Mouse (Mus musculus) kidney, embryonic 14.5 days (tissue): Measurements from ENCODE around the gene Gm21887. TPM values are rescaled to one million over a fixed set of nuclear protein-coding genes. Genes with fewer than 3 reads are reported as not detected.
A peak's percentile ranks its signal among the peaks of the same experiment; 100 is the strongest.
"Not testable (repeated sequence)": the region's sequence is repeated elsewhere in the genome, so short reads cannot be mapped to it uniquely, and the experiment has no call there.

Experiments used
- ATAC-seq: fragments of 200-750 bp; cut with Nextera tagmentation; 2 replicates; pipeline ENCODE4 v1.8.0; 2017; ENCODE audit warnings: moderate number of reproducible peaks, mild to moderate bottlenecking, moderate TSS enrichment, moderate library complexity; ENCODE audit not compliant: low FRiP score, low TSS enrichment
- H3K27ac ChIP-seq: fragments of 300-500 bp; sonication (generic); 2 replicates; pipeline ENCODE4 v1.5.1; 2014; ENCODE audit warnings: low read depth, mild to moderate bottlenecking, low read length, moderate library complexity, mixed read lengths
- H3K27me3 ChIP-seq: fragments of 300-500 bp; sonication (generic); 2 replicates; pipeline ENCODE4 v1.6.1; 2014; ENCODE audit warnings: mild to moderate bottlenecking, low read length; ENCODE audit not compliant: control insufficient read depth, insufficient read depth
- H3K36me3 ChIP-seq: fragments of 300-500 bp; sonication (generic); 2 replicates; pipeline ENCODE4 v1.6.1; 2014; ENCODE audit warnings: low read length, mixed read lengths; ENCODE audit not compliant: control insufficient read depth, insufficient read depth
- H3K4me1 ChIP-seq: fragments of 300-500 bp; sonication (generic); 2 replicates; pipeline ENCODE4 v1.6.1; 2014; ENCODE audit warnings: low read length, mixed read lengths; ENCODE audit not compliant: control insufficient read depth, insufficient read depth
- H3K4me2 ChIP-seq: fragments of 300-500 bp; sonication (generic); replicated peaks from 2 replicates; pipeline ENCODE4 v1.6.1; 2014; ENCODE audit warnings: low read depth, mild to moderate bottlenecking, low read length
- H3K4me3 ChIP-seq: fragments of 300-500 bp; sonication (generic); 2 replicates; pipeline ENCODE4 v1.5.1; 2014; ENCODE audit warnings: mild to moderate bottlenecking, low read length
- H3K9ac ChIP-seq: fragments of 300-500 bp; sonication (generic); 2 replicates; pipeline ENCODE4 v1.6.1; 2014; ENCODE audit warnings: low read depth, mild to moderate bottlenecking, low read length, moderate library complexity
- H3K9me3 ChIP-seq: fragments of 300-500 bp; sonication (generic); 2 replicates; pipeline ENCODE4 v1.6.1; 2016; ENCODE audit warnings: low read length; ENCODE audit not compliant: control insufficient read depth
- WGBS: fragments of 180-500 bp; shearing (Covaris S2); extraction: QIAGEN DNeasy Blood & Tissue Kit; methylation state at CpG from one replicate; pipeline ENCODE4 v1.1.7; 2014; 5-methylcytosine and 5-hydroxymethylcytosine counted together
- polyA plus RNA-seq: library from polyadenylated mRNA; unstranded; fragments of >200 nt; fragmentation: Nextera tagmentation; extraction: Ambion mirVana; gene quantifications from 2 replicates; pipeline ENCODE4 v1.2.1, GENCODE M21; 2014

Gene Gm21887
- polyA plus RNA-seq, 1 experiment from 2014 or later: 279 TPM

GRCm38 (mm10) chrX:169981761-169982181 is 27.7 kb upstream of the Gm21887 start:
- WGBS: 80% methylated on average over 19 of the region's 19 CpGs
- H3K4me1 ChIP-seq, H3K9ac ChIP-seq, ATAC-seq, H3K27ac ChIP-seq, H3K27me3 ChIP-seq, H3K4me2 ChIP-seq, H3K4me3 ChIP-seq: not testable (repeated sequence)
- peaks cover 40% of the 10 kb centered on the region for H3K9me3 ChIP-seq
- peaks cover 74% of the 10 kb centered on the region for H3K36me3 ChIP-seq

DNA sequence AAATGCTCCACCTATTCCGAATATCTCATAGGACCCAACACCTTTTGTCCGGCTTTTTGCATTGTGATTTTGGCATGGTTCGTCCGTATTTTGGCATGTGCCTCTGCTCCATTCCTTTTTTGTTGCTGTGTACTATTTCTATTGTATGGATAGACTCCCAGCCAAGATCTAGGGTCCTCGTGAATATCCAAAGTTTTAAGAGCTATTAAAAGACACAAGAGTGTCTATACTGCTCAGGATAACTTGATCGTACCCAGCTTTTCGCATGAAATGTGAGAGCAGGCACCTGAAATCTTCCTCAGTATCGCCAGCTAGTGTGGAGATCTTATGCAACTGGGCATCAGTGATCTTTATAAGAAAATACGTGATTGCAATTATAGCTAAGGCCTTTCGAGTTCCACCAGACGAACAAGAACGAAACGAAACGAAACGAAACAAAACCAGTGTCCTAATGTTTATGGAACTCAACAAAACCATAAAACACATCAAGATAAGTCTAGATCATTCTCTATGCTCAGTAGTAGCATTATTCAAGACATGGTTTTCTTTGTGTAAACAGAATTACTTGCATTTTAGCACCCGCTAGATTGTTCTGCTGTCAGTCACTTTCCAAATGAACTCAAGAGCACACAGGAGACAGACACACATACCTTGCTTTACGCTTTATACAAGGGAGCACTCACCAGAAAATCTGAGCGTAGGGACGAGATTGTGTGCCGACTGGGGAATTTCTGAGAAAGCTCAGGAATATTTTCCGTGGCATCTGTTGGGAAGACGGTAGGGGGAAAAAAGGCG is 26.7 kb upstream of the Gm21887 start:
- not testable (repeated sequence) for H3K4me3 ChIP-seq, H3K9ac ChIP-seq, ATAC-seq, H3K27ac ChIP-seq, H3K4me1 ChIP-seq, H3K4me2 ChIP-seq, H3K27me3 ChIP-seq
- 90% methylated on average over 23 of the region's 23 CpGs for WGBS
- Histone ChIP-seq H3K36me3 (peaks cover 77% of the 10 kb centered on the region), H3K9me3 (peaks cover 48% of the 10 kb centered on the region)

DNA sequence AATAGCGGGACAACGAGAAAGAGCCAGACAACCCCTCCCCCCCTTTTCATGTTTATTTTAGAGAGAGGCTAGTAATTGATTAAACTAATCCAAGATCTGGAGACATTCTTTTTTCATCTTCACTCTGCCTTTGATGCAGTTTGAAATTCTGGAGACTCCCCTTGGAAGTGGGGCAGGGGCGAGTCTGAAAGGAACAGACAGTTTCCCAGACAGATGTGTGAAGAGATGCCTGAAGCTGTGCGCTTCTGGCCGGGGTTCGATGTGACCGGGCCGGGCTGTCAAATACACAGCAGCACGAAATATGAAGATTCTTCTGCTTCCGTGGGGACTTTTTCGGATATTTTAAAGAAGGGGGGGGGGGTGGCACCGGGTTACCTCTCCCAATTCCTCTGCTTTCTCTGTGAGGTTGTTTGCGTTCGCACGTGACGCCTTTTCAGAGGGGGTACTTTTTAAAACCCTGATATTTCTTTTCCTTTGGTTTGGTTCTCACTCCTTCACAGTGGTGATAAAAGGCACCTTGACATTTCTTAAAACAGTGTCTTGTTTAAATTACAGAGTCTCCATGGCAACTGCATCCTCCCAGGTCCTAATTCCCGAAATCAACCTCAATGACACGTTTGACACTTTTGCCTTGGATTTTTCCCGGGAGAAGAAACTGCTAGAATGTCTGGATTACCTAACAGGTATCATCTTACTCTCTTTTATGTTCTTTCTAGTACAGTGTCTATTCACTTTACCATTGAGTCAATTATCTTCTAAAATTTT is 25.9 kb upstream of the Gm21887 start:
- not testable (repeated sequence) for H3K27ac ChIP-seq, H3K9ac ChIP-seq, H3K4me2 ChIP-seq, H3K27me3 ChIP-seq, H3K4me3 ChIP-seq, ATAC-seq, H3K4me1 ChIP-seq
- WGBS: 77% methylated on average over 19 of the region's 19 CpGs
- peaks cover 74% of the 10 kb centered on the region for H3K36me3 ChIP-seq
- H3K9me3 ChIP-seq: peaks cover 48% of the 10 kb centered on the region

DNA sequence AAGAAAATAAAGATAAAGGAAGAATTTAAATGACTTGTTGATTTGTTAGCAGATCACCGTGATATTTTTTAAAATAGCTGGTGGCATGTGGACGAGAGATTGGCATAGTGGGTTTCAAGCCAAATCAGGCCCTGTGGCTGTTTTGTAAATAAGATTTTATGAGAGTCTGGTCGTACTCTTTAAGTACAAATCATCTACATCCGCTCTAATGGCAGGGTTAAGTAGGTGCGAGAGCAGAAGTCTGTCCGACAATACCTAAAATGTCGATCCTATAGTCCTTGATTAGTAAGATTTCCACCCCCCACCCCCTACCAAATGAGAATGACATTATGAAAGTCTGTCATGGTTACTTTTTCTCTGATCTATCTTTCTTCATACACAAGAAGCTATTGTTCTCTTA is 25.1 kb upstream of the Gm21887 start:
- peaks cover 77% of the 10 kb centered on the region for H3K36me3 ChIP-seq
- not testable (repeated sequence) for H3K4me2 ChIP-seq, H3K4me3 ChIP-seq, H3K27me3 ChIP-seq, H3K27ac ChIP-seq, H3K9ac ChIP-seq, ATAC-seq, H3K4me1 ChIP-seq
- WGBS: 86% methylated on average over 7 of the region's 7 CpGs
- H3K9me3 ChIP-seq: peaks cover 53% of the 10 kb centered on the region

- not testable (repeated sequence) for ATAC-seq, H3K9ac ChIP-seq, H3K27me3 ChIP-seq, H3K4me1 ChIP-seq, H3K27ac ChIP-seq, H3K4me3 ChIP-seq, H3K4me2 ChIP-seq
- Histone ChIP-seq H3K9me3 (peaks cover 58% of the 10 kb centered on the region), H3K36me3 (peaks cover 75% of the 10 kb centered on the region)
- 91% methylated on average over 21 of the region's 21 CpGs for WGBS
These were observed 24.6 kb upstream of the Gm21887 start for GRCm38 (mm10) chrX:169984853-169985252.

DNA sequence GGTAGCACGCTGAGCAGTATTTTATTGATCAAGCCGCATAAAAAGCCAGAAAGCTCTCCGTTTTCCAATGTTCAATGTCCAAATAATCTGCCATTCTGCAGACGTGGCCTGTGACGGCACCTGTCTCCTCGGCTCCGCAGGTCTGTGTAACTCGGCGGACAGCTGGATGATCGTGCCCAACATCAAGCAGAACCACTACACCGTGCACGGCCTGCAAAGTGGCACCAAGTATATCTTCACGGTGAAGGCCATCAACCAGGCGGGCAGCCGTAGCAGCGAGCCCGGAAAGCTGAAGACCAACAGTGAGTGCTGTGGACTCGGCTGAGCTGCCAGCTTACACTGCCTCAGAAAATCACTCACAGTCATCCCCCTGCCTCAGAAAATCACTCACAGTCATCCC is 23.7 kb upstream of the Gm21887 start:
- WGBS: 90% methylated on average over 18 of the region's 18 CpGs
- Histone ChIP-seq H3K36me3 (peaks cover 80% of the 10 kb centered on the region), H3K9me3 (peaks cover 65% of the 10 kb centered on the region)
- not testable (repeated sequence) for H3K27ac ChIP-seq, H3K27me3 ChIP-seq, H3K9ac ChIP-seq, H3K4me1 ChIP-seq, H3K4me3 ChIP-seq, H3K4me2 ChIP-seq
- peak; percentile 13 for ATAC-seq

GRCm38 (mm10) chrX:169986519-169987367 is 22.7 kb upstream of the Gm21887 start:
- ATAC-seq: peak; percentile 89
- H3K27ac ChIP-seq, H3K27me3 ChIP-seq, H3K4me1 ChIP-seq: not testable (repeated sequence)
- H3K9ac ChIP-seq: peak overlapping the region; percentile 38
- H3K4me2 ChIP-seq: peak overlapping the region; percentile 36
- peak overlapping the region; percentile 20 for H3K4me3 ChIP-seq
- peaks cover 71% of the 10 kb centered on the region for H3K36me3 ChIP-seq
- WGBS: 57% methylated on average over 51 of the region's 51 CpGs
- peaks cover 61% of the 10 kb centered on the region for H3K9me3 ChIP-seq

- WGBS: 89% methylated on average over 28 of the region's 28 CpGs
- not testable (repeated sequence) for H3K27me3 ChIP-seq
- H3K9me3 ChIP-seq: peaks cover 62% of the 10 kb centered on the region
These were observed 22.1 kb upstream of the Gm21887 start for GRCm38 (mm10) chrX:169987368-169987837.

More at GRCm38 (mm10) chrX:169987368-169987837, 22.1 kb upstream of the Gm21887 start:
- H3K36me3 ChIP-seq: peaks cover 65% of the 10 kb centered on the region
- H3K27ac ChIP-seq, H3K4me1 ChIP-seq, H3K4me2 ChIP-seq, H3K9ac ChIP-seq, H3K4me3 ChIP-seq: not testable (repeated sequence)
- ATAC-seq: peak; percentile 2; the same call in 1 of the 2 replicates
